Mouse (Mus musculus): ENCODE results near the gene B4galt3.

GRCm38 (mm10) chr1:171234538-171234937, 35.6 kb upstream of the B4galt3 start:
- TF ChIP-seq CTCF (IDR thresholded peaks at IDR 0.05; ENCODE audit: low read depth) (no peak), EP300 (IDR thresholded peaks at IDR 0.05; ENCODE audit: low read depth) (no peak)
